In the genomic region with DNA sequence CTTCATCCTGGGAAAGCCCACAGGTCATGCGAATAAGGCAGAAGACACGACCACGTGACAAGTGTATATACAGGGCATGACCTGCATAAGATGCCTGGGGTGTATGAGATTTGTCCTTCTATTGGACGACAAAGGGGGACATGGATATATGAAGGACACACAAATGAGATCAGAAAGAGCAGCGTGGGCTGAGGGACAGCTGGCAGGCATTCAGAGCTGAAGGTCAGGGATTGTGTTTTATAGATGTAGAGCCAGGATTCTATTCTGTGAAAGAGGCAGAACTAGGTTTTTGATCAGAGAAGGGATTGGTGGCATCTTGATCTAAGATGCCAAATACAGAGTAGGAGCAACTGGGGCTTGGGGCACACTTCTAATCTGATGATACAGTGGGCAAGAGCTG, we compare ENCODE assay signal across 25 mouse cellular contexts. TPM values are rescaled to one million over a fixed set of nuclear protein-coding genes. Genes with fewer than 3 reads are reported as not detected.
"Had no signal": no experiment of that assay in that cellular context is flagged by ENCODE, and none has a peak within 500 bp of the region (broad histone marks: within the 10 kb centered on the region; RNA-seq: fewer than 3 reads in every experiment).

No protein-coding gene starts in this region.

- DNase-seq: liver, postnatal 0 days; lung, adult 2 months; lung, postnatal 14 days; lung, postnatal 36 days; midbrain, embryonic 14.5 days; retina, postnatal 1 day; right cerebral cortex, adult 18-20 months; right cerebral cortex, postnatal 25 days; right cerebral cortex, postnatal 4 days; spleen, adult 18-20 months; thymus, adult 18-20 months; thymus, postnatal 14 days; thymus, postnatal 36 days had no signal

RNA-seq across cellular contexts. Expression of a gene that starts 33.3 kb away (rescaled TPM):
- total RNA-seq: megakaryocyte progenitor cell, adult 5-6 weeks had no signal
- polyA plus RNA-seq: liver, postnatal 0 days; lung, adult 2 months; lung, embryonic 15.5 days; lung, postnatal 0 days; macrophage; myocyte; neural tube, embryonic 11.5 days; neural tube, embryonic 13.5 days; neural tube, embryonic 15.5 days; small intestine, adult 2 months; stomach, embryonic 14.5 days; stomach, embryonic 16.5 days; thymus, postnatal 0 days had no signal
